Mouse (Mus musculus) cerebellum, postnatal 25 days (tissue): Measurements from ENCODE around the gene Olfr61.
"Not testable (repeated sequence)": the region's sequence is repeated elsewhere in the genome, so short reads cannot be mapped to it uniquely, and the experiment has no call there.

Experiments used
- DNase-seq, 2 experiments: peaks; one replicate each; pipeline ENCODE4 v3.0.0; 2021; ENCODE audit warnings: mixed read lengths in 2 of 2

Gene Olfr61

GRCm38 (mm10) chr7:140628670-140629069, at the start of gene Olfr61:
TSS of gene Olfr61 (plus strand) at chr7:140628970.
- DNase-seq = not testable (repeated sequence)

- not testable (repeated sequence) for DNase-seq
Observed at GRCm38 (mm10) chr7:140600969-140601368, 27.8 kb upstream of the Olfr61 start, which contains the start of gene Olfr46. TSS of gene Olfr46 (plus strand) at chr7:140601269.

- DNase-seq = no peak
Observed at GRCm38 (mm10) chr7:140630559-140630958, 1.8 kb downstream of the Olfr61 start.

- DNase-seq = no peak
Observed at GRCm38 (mm10) chr7:140646152-140646551, 17.4 kb downstream of the Olfr61 start, which contains the start of gene Olfr53. TSS of gene Olfr53 (plus strand) at chr7:140646452.

DNA sequence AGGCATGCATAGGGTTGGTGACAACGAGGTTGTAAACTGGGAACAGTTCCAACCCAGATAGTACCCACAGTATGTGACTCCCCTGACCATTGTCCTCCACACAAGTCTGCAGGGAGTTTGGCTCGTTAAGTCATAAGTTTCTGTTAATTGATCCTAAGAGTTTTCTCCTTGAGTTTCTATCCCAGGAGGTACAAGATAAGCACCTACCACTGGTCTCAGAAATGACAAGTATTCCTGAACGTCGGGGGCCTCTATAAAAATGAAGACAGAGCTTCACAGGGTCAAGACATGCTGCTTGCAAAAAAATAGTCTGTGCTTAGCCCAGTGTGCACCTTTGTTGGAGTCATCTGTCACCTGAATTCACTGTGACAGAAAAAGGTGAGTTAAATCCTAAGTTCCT, 30.9 kb downstream of the Olfr61 start, which contains the start of gene Olfr539:
Gene Olfr539, plus strand, starts transcription at position 301 of the 400 bp plus-strand sequence.
- no peak for DNase-seq

- not testable (repeated sequence) for DNase-seq
Observed at GRCm38 (mm10) chr7:140670693-140671092, 41.9 kb downstream of the Olfr61 start.

- DNase-seq = no peak
Observed at GRCm38 (mm10) chr7:140675863-140676262, 47.1 kb downstream of the Olfr61 start.

- DNase-seq = not testable (repeated sequence)
Observed at GRCm38 (mm10) chr7:140679591-140679990, 50.8 kb downstream of the Olfr61 start.

- DNase-seq = no peak
Observed at GRCm38 (mm10) chr7:140681651-140682050, 52.9 kb downstream of the Olfr61 start, which contains the start of gene Olfr45. TSS of gene Olfr45 (plus strand) at chr7:140681951.
